Mouse (Mus musculus) megakaryocyte, embryonic 14.5 days (primary cell): ENCODE measurements around the gene Arnt. TPM values are rescaled to one million over a fixed set of nuclear protein-coding genes. Genes with fewer than 3 reads are reported as not detected.

Experiments used
- H3K27me3 ChIP-seq: replicated peaks from 2 replicates; pipeline ENCODE3; 2012; ENCODE audit warnings: inconsistent platforms
- H3K36me3 ChIP-seq: replicated peaks from 2 replicates; pipeline ENCODE3; 2012; ENCODE audit warnings: low read length, inconsistent platforms, mixed read lengths
- H3K4me1 ChIP-seq: 2 replicates; pipeline ENCODE4 v1.6.1; 2012; ENCODE audit warnings: inconsistent platforms
- H3K4me3 ChIP-seq: replicated peaks from 2 replicates; pipeline ENCODE3; 2012; ENCODE audit warnings: moderate library complexity, mild to moderate bottlenecking, inconsistent platforms
- H3K9me3 ChIP-seq: 2 replicates; pipeline ENCODE4 v1.6.1; 2012; ENCODE audit warnings: inconsistent platforms
- FLI1 ChIP-seq: IDR thresholded peaks from 2 replicates; pipeline ENCODE4 v1.6.1; 2012; ENCODE audit warnings: low read length, inconsistent platforms, mixed read lengths
- GATA1 ChIP-seq: IDR thresholded peaks from 3 replicates; pipeline ENCODE4 v1.6.1; 2012; ENCODE audit warnings: mixed read lengths, low read length, inconsistent platforms, borderline replicate concordance
- polyA plus RNA-seq: library from polyadenylated mRNA; stranded (reverse); fragments of >175 nt; gene quantifications from 2 replicates; pipeline ENCODE4 v1.2.3, GENCODE M21; 2012; ENCODE audit warnings: low replicate concordance; ENCODE audit not compliant: insufficient read depth

Arnt gene
- polyA plus RNA-seq, 1 experiment, result 11.1 TPM

DNA sequence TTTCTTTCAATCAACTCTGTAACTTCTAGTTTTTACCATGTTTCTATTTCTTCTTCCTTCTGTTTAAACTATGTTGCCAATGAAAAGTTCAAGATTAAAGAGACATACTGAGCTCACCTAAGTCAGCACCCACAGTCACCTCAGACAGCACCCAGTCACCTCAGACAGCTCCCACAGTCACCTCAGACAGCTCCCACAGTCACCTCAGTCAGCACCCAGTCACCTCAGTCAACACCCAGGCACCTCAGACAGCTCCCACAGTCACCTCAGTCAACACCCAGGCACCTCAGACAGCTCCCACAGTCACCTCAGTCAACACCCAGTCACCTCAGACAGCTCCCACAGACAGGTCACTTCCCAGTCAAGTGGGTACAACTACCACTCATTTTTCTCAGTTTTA lies 108.0 kb downstream of the Arnt start:
- H3K36me3 ChIP-seq, result no peaks in the 10 kb centered on the region
- H3K27me3 ChIP-seq, result peaks cover 24% of the 10 kb centered on the region
- TF ChIP-seq GATA1, result no peak
- no peak for TF ChIP-seq FLI1
- H3K4me1 ChIP-seq, result peaks cover 22% of the 10 kb centered on the region
- 0 out of 2 replicates have a peak, but pooled peaks cover 2% of the 10 kb centered on the region for H3K9me3 ChIP-seq
- H3K4me3 ChIP-seq, result no peak overlapping the region

DNA sequence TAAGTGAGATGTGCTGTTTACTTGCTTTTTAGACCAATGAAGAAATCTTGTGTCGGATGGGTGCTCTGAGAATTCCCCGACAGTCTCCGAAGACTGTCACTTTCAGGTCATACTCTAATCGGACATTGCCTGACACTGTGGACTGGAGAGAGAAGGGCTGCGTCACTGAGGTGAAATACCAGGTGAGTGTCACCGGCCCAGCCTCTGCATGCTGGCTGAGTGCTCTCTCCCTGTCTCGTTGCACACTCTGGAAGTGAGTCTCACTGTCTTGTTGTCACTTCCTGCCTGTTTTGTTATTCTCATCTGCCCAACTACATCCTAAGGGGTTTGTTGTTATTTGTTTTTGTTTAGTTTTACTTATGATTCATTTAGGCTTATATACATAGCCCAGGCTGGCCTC lies 108.8 kb downstream of the Arnt start:
- no peak for TF ChIP-seq GATA1
- TF ChIP-seq FLI1, result no peak

More for the DNA sequence above, 108.8 kb downstream of the Arnt start:
- H3K27me3 ChIP-seq, result peaks cover 26% of the 10 kb centered on the region
- peaks cover 22% of the 10 kb centered on the region for H3K4me1 ChIP-seq
- H3K9me3 ChIP-seq, result no peaks in the 10 kb centered on the region
- peak overlapping the region; percentile 46 for H3K4me3 ChIP-seq
- no peaks in the 10 kb centered on the region for H3K36me3 ChIP-seq

Other genes with a start within 250 kb of the Arnt start
- gene Gabpb2, start 216.5 kb upstream of the Arnt start, polyA plus RNA-seq, result 0.60 TPM in 1 of 2 replicates, not detected in the other
- gene Cdc42se1, start 205.7 kb upstream of the Arnt start, polyA plus RNA-seq, result 183 and 363 TPM in 2 replicates
- 10.4 and 11.3 TPM in 2 replicates for gene Mllt11, start 202.2 kb upstream of the Arnt start, polyA plus RNA-seq
- gene Gm128, start 192.8 kb upstream of the Arnt start, polyA plus RNA-seq, result 1.7 and 3.7 TPM in 2 replicates
- 0.30 TPM in 1 of 2 replicates, not detected in the other for gene Bnipl, start 183.2 kb upstream of the Arnt start, polyA plus RNA-seq
- gene Mindy1, start 153.0 kb upstream of the Arnt start, polyA plus RNA-seq, result 517 and 1,363 TPM in 2 replicates
- 5.2 and 6.0 TPM in 2 replicates for gene Prune1, start 152.3 kb upstream of the Arnt start, polyA plus RNA-seq
- gene Anxa9, start 127.2 kb upstream of the Arnt start, polyA plus RNA-seq, result 0.66 TPM in 1 of 2 replicates, not detected in the other
- 36.9 and 124 TPM in 2 replicates for gene Cers2, start 119.6 kb upstream of the Arnt start, polyA plus RNA-seq
- gene Setdb1, start 77.2 kb upstream of the Arnt start, polyA plus RNA-seq, result 2.3 and 6.3 TPM in 2 replicates
- not detected in 2 replicates for gene 4930558C23Rik, start 31.5 kb upstream of the Arnt start, polyA plus RNA-seq
- not detected in 2 replicates for gene Ctsk, start 64.9 kb downstream of the Arnt start, polyA plus RNA-seq
- gene Ctss, start 92.4 kb downstream of the Arnt start, polyA plus RNA-seq, result 3.5 and 24.7 TPM in 2 replicates
- not detected in 2 replicates for gene Hormad1, start 125.3 kb downstream of the Arnt start, polyA plus RNA-seq
- gene Golph3l, start 154.5 kb downstream of the Arnt start, polyA plus RNA-seq, result 2.0 TPM in 1 of 2 replicates, not detected in the other
- gene Ensa, start 190.6 kb downstream of the Arnt start, polyA plus RNA-seq, result 21.1 and 41.0 TPM in 2 replicates
- 222 and 245 TPM in 2 replicates for gene Mcl1, start 224.4 kb downstream of the Arnt start, polyA plus RNA-seq